Mouse (Mus musculus): Measurements from ENCODE around the gene Olfr459. TPM values are rescaled to one million over a fixed set of nuclear protein-coding genes. Genes with fewer than 3 reads are reported as not detected.

Olfr459 gene
- total and polyA plus RNA-seq, 3 experiments, result not detected

GRCm38 (mm10) chr6:41758421-41758820 lies 16.6 kb downstream of the Olfr459 start:
- no peaks in the 10 kb centered on the region for H3K27me3 ChIP-seq (replicated peaks)
- no peaks in the 10 kb centered on the region for H3K36me3 ChIP-seq (replicated peaks in 1 of 2; ENCODE audit: control insufficient read depth in 1 of 2, insufficient read depth in 1 of 2, low read length in 1 of 2)
- H3K27ac ChIP-seq (ENCODE audit: insufficient read depth, low read depth), result no peak overlapping the region
- no peak for DNase-seq (ENCODE audit: extremely low read depth)
- dilution Hi-C loops (cut with MboI; ENCODE audit: extremely low pct_ligation_motif_present, extremely low pct_unique_long_range_greater_than_20kb, low sequenced_read_pairs), result no loop called here
- H3K9me3 ChIP-seq (replicated peaks; ENCODE audit: low read length), result no peaks in the 10 kb centered on the region
- H3K4me3 ChIP-seq (replicated peaks in 1 of 3; ENCODE audit: low read depth in 2 of 3, low read length in 2 of 3, poor library complexity in 1 of 3), result no peak overlapping the region
- TF ChIP-seq BHLHE40 (IDR thresholded peaks at IDR 0.05; ENCODE audit: low read depth, low read length), result no peak
- no peak for TF ChIP-seq POLR2A (IDR thresholded peaks at IDR 0.05; ENCODE audit: low read depth, low read length)
- TF ChIP-seq MEF2A (IDR thresholded peaks at IDR 0.05; ENCODE audit: borderline replicate concordance, low read depth, low read length), result no peak
- no peak for TF ChIP-seq JUND (conservative IDR thresholded peaks at IDR 0.05; ENCODE audit: low read depth, low read length)
- TF ChIP-seq IRF4 (IDR thresholded peaks at IDR 0.05; ENCODE audit: low read depth, low read length), result no peak
- TF ChIP-seq CTCF (conservative IDR thresholded peaks at IDR 0.05 in 1 of 2, IDR thresholded peaks at IDR 0.05 in 1 of 2; ENCODE audit: low read depth in 2 of 2, low read length in 2 of 2), result no peak
- no peak for TF ChIP-seq JUN (IDR thresholded peaks at IDR 0.05; ENCODE audit: insufficient read depth, low read depth, low read length)
- TF ChIP-seq MAX (IDR thresholded peaks at IDR 0.05; ENCODE audit: low read length), result no peak
- TF ChIP-seq TCF12 (IDR thresholded peaks at IDR 0.05; ENCODE audit: low read depth, low read length), result no peak
- no peak for TF ChIP-seq ELF1 (IDR thresholded peaks at IDR 0.05; ENCODE audit: low read depth, low read length)
- TF ChIP-seq SIN3A (IDR thresholded peaks at IDR 0.05; ENCODE audit: low read length), result no peak
- no peak for TF ChIP-seq KAT2A (IDR thresholded peaks at IDR 0.05; ENCODE audit: insufficient replicate concordance, low read length)
- no peak for TF ChIP-seq TBP (conservative IDR thresholded peaks at IDR 0.05; ENCODE audit: low read depth, low read length)
- H3K9ac ChIP-seq (ENCODE audit: insufficient read depth, low read depth), result no peak overlapping the region
- peaks cover 0 to 7% of the 10 kb centered on the region in 2 experiments; a peak in 1 of 4 replicates for H3K4me1 ChIP-seq (ENCODE audit: control insufficient read depth in 1 of 2, insufficient read depth in 2 of 2)
- H3K4me2 ChIP-seq (ENCODE audit: insufficient read depth, low read depth, poor library complexity, severe bottlenecking), result no peak overlapping the region
- no peaks in the 10 kb centered on the region for H3K79me2 ChIP-seq (replicated peaks; ENCODE audit: control insufficient read depth, extremely low read depth, insufficient read depth, poor library complexity, severe bottlenecking)
- in situ Hi-C loops (cut with MboI; ENCODE audit: low pct_ligation_motif_present, low pct_unique_long_range_greater_than_20kb, low sequenced_read_pairs), result loop anchor here (25.0 kb wide), 1 partner anchor 429 kb away; no protein-coding TSS in a partner anchor

GRCm38 (mm10) chr6:41757199-41757598 lies 17.8 kb downstream of the Olfr459 start:
- Histone ChIP-seq H3K9me3 (replicated peaks; ENCODE audit: low read length) (no peaks in the 10 kb centered on the region), H3K27ac (ENCODE audit: insufficient read depth, low read depth) (no peak overlapping the region), H3K4me1 (ENCODE audit: control insufficient read depth in 1 of 2, insufficient read depth in 2 of 2) (peaks cover 0 to 7% of the 10 kb centered on the region in 2 experiments; a peak in 1 of 4 replicates), H3K4me2 (ENCODE audit: insufficient read depth, low read depth, poor library complexity, severe bottlenecking) (no peak overlapping the region), H3K36me3 (replicated peaks in 1 of 2; ENCODE audit: control insufficient read depth in 1 of 2, insufficient read depth in 1 of 2, low read length in 1 of 2) (no peaks in the 10 kb centered on the region), H3K9ac (ENCODE audit: insufficient read depth, low read depth) (no peak overlapping the region), H3K27me3 (replicated peaks) (no peaks in the 10 kb centered on the region), H3K4me3 (replicated peaks in 1 of 3; ENCODE audit: low read depth in 2 of 3, low read length in 2 of 3, poor library complexity in 1 of 3) (no peak overlapping the region), H3K79me2 (replicated peaks; ENCODE audit: control insufficient read depth, extremely low read depth, insufficient read depth, poor library complexity, severe bottlenecking) (no peaks in the 10 kb centered on the region)
- TF ChIP-seq RAD21 (IDR thresholded peaks at IDR 0.05; ENCODE audit: low read depth, low read length), result no peak
- TF ChIP-seq CTCF (conservative IDR thresholded peaks at IDR 0.05 in 1 of 2, IDR thresholded peaks at IDR 0.05 in 1 of 2; ENCODE audit: low read depth in 2 of 2, low read length in 2 of 2), result no peak
- TF ChIP-seq KAT2A (IDR thresholded peaks at IDR 0.05; ENCODE audit: insufficient replicate concordance, low read length), result no peak
- TF ChIP-seq JUN (IDR thresholded peaks at IDR 0.05; ENCODE audit: insufficient read depth, low read depth, low read length), result no peak
- TF ChIP-seq EP300 (IDR thresholded peaks at IDR 0.05; ENCODE audit: low read length), result no peak
- TF ChIP-seq UBTF (IDR thresholded peaks at IDR 0.05; ENCODE audit: low read depth, low read length), result no peak
- TF ChIP-seq ZNF384 (IDR thresholded peaks at IDR 0.05; ENCODE audit: low read depth, low read length), result no peak
- no peak for TF ChIP-seq MEF2A (IDR thresholded peaks at IDR 0.05; ENCODE audit: borderline replicate concordance, low read depth, low read length)
- no peak for TF ChIP-seq NELFE (IDR thresholded peaks at IDR 0.05; ENCODE audit: low read depth, low read length)
- in situ Hi-C loops (cut with MboI; ENCODE audit: low pct_ligation_motif_present, low pct_unique_long_range_greater_than_20kb, low sequenced_read_pairs) (loop anchor here (25.0 kb wide), 1 partner anchor 430 kb away; no protein-coding TSS in a partner anchor), dilution Hi-C loops (cut with MboI; ENCODE audit: extremely low pct_ligation_motif_present, extremely low pct_unique_long_range_greater_than_20kb, low sequenced_read_pairs) (no loop called here)
- no peak for DNase-seq (ENCODE audit: extremely low read depth)

All from CH12.LX (cell line).